Mouse (Mus musculus): ENCODE measurements around the gene Map3k1.

Map3k1 gene

DNA sequence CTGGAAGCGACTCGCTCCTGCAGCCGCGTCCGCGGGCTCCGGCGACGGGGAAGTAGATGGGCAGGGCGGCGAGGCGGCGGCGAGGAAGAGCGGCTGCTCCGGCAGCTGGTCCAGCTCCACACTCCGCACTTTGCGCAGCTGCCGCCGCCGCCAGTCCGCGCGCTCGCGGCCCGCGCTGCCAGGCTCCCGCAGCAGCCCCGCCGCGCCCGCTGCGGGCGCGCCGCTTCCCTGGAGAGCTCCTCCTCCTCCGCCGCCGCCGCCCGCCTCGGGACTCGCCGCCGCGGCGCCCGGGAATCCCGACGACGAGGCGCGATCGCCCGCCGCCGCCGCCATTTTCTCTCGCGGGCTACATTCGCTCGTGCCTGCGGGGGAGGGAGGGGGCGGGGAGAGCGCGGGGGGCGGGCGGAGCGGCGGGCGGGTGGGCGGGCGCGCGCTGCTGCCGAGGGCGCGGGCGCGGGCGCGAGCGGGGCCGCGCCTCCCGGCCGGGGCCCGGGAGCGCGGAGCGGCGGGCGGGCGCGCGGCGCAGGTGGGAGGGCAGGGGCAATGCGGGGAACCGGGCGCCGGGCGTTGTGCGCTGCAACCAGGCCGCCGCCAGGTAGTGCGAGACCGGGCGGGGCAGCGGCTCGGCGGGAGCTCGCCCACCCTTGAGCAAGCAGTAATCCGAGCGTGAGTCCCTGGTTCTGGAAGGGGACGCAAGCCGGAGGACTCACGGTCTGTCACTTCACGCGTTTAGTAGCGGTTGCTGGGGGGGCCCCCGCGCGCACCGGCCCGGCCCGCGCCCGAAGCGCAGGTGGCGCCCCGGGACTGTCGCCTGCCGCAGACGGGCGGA is at the start of gene Map3k1:
Gene Map3k1, minus strand, starts transcription at position 357 of the 829 bp plus-strand sequence.
- peak; percentile 78 for DNase-seq (ENCODE audit: low spot score)

- no peak for DNase-seq (ENCODE audit: low spot score)
These were observed 48.1 kb upstream of the Map3k1 start for GRCm38 (mm10) chr13:111856786-111857455.

- no peak for DNase-seq (ENCODE audit: low spot score)
These were observed 47.4 kb upstream of the Map3k1 start for GRCm38 (mm10) chr13:111856232-111856631.

- no peak for DNase-seq (ENCODE audit: low spot score)
These were observed 43.8 kb upstream of the Map3k1 start for GRCm38 (mm10) chr13:111852451-111853224.

DNA sequence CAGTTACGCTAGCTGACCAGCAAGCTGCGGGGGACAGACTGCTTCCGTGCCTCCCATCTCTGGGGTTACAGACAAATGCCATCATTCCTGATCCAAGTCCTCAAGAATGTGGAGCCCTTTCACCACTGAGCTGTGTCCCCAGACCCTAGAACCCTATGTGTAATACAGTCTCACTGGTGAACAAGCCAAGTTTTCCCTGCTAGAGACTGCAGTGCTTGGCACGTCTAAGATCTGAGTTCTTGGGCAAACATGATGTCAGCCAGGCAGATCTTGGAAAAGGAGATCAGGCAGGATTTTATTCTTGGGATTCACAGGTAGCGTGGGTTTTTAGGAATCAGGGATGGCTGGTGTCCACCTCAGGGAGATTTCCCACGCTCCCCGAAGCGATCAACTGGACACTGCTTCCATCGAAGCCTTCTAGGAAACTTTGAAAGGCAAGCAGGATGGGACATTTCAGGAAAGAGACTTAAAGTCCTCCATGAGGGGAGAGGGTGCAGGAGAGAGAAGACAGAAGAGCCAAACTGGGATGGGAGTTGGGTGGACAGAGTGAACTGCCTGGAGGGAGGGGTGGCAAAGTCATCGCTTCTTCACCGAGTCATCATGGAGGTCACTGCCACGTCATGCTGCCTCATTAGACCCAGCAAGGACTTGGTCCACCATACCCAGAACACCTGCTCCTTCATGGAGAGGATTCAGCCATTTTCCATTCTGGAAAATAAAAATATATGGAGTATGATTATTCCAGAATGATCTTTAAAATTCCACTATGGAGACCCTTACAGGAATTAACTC is 41.4 kb upstream of the Map3k1 start:
- no peak for DNase-seq (ENCODE audit: low spot score)

- no peak for DNase-seq (ENCODE audit: low spot score)
These were observed 36.7 kb upstream of the Map3k1 start for GRCm38 (mm10) chr13:111845471-111845870.

DNA sequence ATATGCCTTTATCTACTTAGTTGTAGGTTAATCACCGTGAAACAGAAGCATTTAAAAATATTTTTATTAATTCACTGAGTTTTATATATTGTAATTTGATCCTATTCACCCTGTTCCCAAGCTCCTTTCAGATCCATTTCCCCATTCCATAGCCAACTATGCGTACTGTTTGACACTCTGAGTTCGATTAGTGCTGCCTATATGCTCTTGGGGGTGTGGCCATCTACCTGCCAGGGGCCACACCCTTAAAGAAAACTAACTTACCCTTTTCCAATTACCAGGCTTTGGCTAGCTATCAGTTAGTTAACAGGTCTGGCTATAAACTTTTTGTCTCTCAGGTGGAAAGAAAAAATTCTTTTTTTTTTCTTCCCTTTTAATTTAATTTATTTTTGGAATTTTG is 35.5 kb upstream of the Map3k1 start:
- DNase-seq (ENCODE audit: low spot score) = no peak

- DNase-seq (ENCODE audit: low spot score) = no peak
These were observed 27.0 kb upstream of the Map3k1 start for GRCm38 (mm10) chr13:111835787-111836186.

- DNase-seq (ENCODE audit: low spot score) = no peak
These were observed 25.8 kb upstream of the Map3k1 start for GRCm38 (mm10) chr13:111834613-111835012.

GRCm38 (mm10) chr13:111829473-111829872 is 20.7 kb upstream of the Map3k1 start:
- no peak for DNase-seq (ENCODE audit: low spot score)

GRCm38 (mm10) chr13:111827481-111827880 is 18.7 kb upstream of the Map3k1 start:
- no peak for DNase-seq (ENCODE audit: low spot score)

GRCm38 (mm10) chr13:111824178-111824577 is 15.4 kb upstream of the Map3k1 start:
- DNase-seq (ENCODE audit: low spot score) = no peak

- DNase-seq (ENCODE audit: low spot score) = no peak
These were observed 13.1 kb upstream of the Map3k1 start for GRCm38 (mm10) chr13:111821727-111822375.

GRCm38 (mm10) chr13:111819618-111820385 is 11.0 kb upstream of the Map3k1 start:
- DNase-seq (ENCODE audit: low spot score) = no peak

GRCm38 (mm10) chr13:111819106-111819505 is 10.3 kb upstream of the Map3k1 start:
- DNase-seq (ENCODE audit: low spot score) = no peak

DNA sequence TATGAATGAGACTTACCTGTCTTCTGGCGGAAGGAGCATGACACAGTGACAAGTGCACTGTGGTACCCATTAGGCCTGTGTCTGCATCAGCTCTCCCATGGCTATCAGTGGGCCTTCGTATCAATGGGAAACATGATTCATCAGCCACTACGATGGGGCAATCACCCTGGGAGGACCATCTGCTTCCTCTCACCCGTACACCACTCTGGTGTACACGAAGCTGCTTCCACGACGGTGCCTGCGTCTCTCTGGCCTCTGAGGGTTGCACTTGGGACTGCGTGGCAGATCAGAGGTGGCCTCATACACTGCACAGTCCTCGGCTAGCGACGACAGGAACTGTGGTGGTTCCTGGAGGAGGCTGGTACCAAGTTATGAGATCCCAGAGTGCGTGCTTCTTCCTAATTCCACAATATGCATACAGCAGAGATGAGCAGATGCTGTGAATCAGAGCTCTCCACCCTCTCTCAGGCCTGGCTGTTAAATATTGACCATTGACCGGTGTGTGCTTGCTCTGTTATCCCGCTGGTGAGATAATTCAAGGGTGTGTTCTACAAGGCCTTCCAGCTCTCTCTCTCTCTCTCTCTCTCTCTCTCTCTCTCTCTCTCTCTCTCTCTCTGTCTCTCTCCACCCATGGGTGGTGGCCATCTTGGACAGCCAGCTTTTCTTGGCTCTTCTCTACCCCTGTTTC is 9.6 kb upstream of the Map3k1 start:
- DNase-seq (ENCODE audit: low spot score) = no peak

DNA sequence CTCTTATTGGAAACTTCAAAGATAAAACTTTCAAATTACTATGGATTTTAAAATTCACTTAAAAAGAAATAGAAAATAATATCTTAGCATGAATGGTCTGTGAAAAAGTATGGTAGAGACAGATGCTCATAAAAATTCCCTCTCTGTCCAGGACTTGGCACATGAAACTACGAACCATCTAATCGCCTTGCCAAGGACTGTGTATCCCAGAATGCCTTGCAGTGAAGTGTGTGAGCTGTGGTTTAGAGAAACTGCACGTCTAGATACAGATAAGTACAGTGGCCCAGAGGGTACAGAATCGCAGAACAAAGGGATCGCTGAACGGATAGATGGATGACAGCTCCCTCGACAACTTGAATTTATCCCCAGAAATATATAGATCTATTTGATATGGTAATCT is 9.0 kb upstream of the Map3k1 start:
- no peak for DNase-seq (ENCODE audit: low spot score)

DNA sequence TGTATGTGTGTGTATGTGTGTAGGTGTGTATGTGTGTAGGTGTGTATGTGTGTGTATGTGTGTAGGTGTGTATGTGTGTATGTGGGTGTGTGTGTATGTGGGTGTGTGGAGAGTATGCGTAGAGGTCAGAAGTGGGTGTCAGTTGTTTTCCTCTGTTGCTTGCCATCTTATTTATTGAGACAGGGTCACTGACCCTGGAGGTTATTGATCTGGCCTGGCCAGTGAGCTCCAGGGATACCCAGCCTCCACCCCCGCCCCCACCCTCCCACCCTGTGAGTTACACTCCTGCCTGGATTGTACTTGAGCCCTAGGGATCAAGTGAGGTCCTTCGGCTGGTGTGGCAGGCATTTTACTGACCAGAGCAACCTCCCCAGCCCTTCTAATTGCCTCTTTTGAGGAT is 7.6 kb upstream of the Map3k1 start:
- no peak for DNase-seq (ENCODE audit: low spot score)

GRCm38 (mm10) chr13:111815486-111815885 is 6.7 kb upstream of the Map3k1 start:
- no peak for DNase-seq (ENCODE audit: low spot score)

GRCm38 (mm10) chr13:111815017-111815416 is 6.2 kb upstream of the Map3k1 start:
- no peak for DNase-seq (ENCODE audit: low spot score)
